Comparison of ENCODE assay signal across 24 mouse cellular contexts in the genomic region with DNA sequence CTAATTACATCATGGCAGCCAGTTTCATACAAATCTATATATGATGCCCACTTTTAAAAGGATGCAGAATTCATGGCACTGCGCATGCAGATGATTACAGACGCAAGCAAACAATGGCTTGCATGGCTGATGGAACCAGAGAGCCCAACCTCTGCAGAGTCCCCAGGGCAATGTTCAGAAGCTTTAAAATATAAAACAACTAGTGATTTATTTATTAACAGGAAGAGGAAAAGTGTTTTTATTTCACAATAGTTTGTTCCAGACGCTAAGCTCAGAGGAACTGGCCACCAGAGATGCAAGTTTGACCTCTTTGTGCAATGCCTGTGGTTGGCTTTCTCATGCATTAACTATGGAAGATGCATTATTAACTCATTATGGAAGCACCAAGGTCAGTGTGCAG.
DNase-seq lines count a peak whose midpoint lies in the region; ATAC-seq and TF ChIP-seq lines count a peak whose summit lies in the region.
"Had no signal": no experiment of that assay in that cellular context is flagged by ENCODE, and none has a peak within 500 bp of the region (broad histone marks: within the 10 kb centered on the region; RNA-seq: fewer than 3 reads in every experiment).

No protein-coding gene starts in this region.

- H3K9me3 ChIP-seq in kidney, embryonic 15.5 days (replicated peaks) = no peaks in the 10 kb centered on the region
- no peaks in the 10 kb centered on the region for H3K9me3 ChIP-seq in kidney, postnatal 0 days (replicated peaks; ENCODE audit: low read length)
- H3K9me3 ChIP-seq in kidney, embryonic 14.5 days (ENCODE audit: control insufficient read depth, low read length) = no peaks in the 10 kb centered on the region
- no peaks in the 10 kb centered on the region for H3K9me3 ChIP-seq in forebrain, embryonic 16.5 days (ENCODE audit: control insufficient read depth, low read length)
- H3K9me3 ChIP-seq: embryonic facial prominence, embryonic 10.5 days; embryonic facial prominence, embryonic 12.5 days; forebrain, embryonic 13.5 days; forebrain, embryonic 15.5 days; G1E had no signal

- 49% methylated on average over 3 of the region's 3 CpGs for WGBS in kidney, adult 2 months
- WGBS in kidney, embryonic 15.5 days = 73% methylated on average over 3 of the region's 3 CpGs
- WGBS in kidney, postnatal 0 days = 64% methylated on average over 3 of the region's 3 CpGs
- 71% methylated on average over 3 of the region's 3 CpGs for WGBS in kidney, embryonic 14.5 days
- 92% methylated on average over 3 of the region's 3 CpGs for WGBS in forebrain, embryonic 16.5 days

- H3K9ac ChIP-seq in kidney, embryonic 15.5 days = no peak overlapping the region
- H3K9ac ChIP-seq in kidney, postnatal 0 days (ENCODE audit: low read depth, low read length) = no peak overlapping the region
- H3K9ac ChIP-seq in kidney, embryonic 14.5 days (ENCODE audit: low read depth, low read length) = no peak overlapping the region
- H3K9ac ChIP-seq in forebrain, embryonic 16.5 days (replicated peaks; ENCODE audit: low read depth, low read length) = no peak overlapping the region
- H3K9ac ChIP-seq: embryonic facial prominence, embryonic 12.5 days; forebrain, embryonic 13.5 days; forebrain, embryonic 15.5 days had no signal

- CTCF ChIA-PET in Patski (lab: Charles Lee) = no interaction called here

- H3K4me2 ChIP-seq in kidney, embryonic 15.5 days = no peak overlapping the region
- H3K4me2 ChIP-seq in kidney, postnatal 0 days (ENCODE audit: low read length) = no peak overlapping the region
- no peak overlapping the region for H3K4me2 ChIP-seq in kidney, embryonic 14.5 days (replicated peaks; ENCODE audit: low read depth, low read length)
- no peak overlapping the region for H3K4me2 ChIP-seq in forebrain, embryonic 16.5 days (ENCODE audit: low read length)
- H3K4me2 ChIP-seq: embryonic facial prominence, embryonic 12.5 days; forebrain, embryonic 13.5 days; forebrain, embryonic 15.5 days had no signal

- H3K36me3 ChIP-seq in kidney, adult 2 months (ENCODE audit: control insufficient read depth, insufficient read depth, low read length) = no peaks in the 10 kb centered on the region
- no peaks in the 10 kb centered on the region for H3K36me3 ChIP-seq in kidney, embryonic 15.5 days
- no peaks in the 10 kb centered on the region for H3K36me3 ChIP-seq in kidney, postnatal 0 days (ENCODE audit: insufficient read depth, low read length)
- no peaks in the 10 kb centered on the region for H3K36me3 ChIP-seq in kidney, embryonic 14.5 days (ENCODE audit: control insufficient read depth, insufficient read depth, low read length)
- H3K36me3 ChIP-seq in forebrain, embryonic 16.5 days (ENCODE audit: control insufficient read depth, insufficient read depth) = no peaks in the 10 kb centered on the region
- H3K36me3 ChIP-seq: embryonic facial prominence, embryonic 10.5 days; embryonic facial prominence, embryonic 12.5 days; forebrain, embryonic 15.5 days; G1E had no signal

- no peak for ATAC-seq in kidney, embryonic 15.5 days (replicated peaks; ENCODE audit: low FRiP score)
- ATAC-seq in kidney, postnatal 0 days (replicated peaks; ENCODE audit: low FRiP score, low read depth) = no peak
- no peak for ATAC-seq in kidney, embryonic 14.5 days (ENCODE audit: low FRiP score, low TSS enrichment)
- peak; percentile 80 for ATAC-seq in Patski
- ATAC-seq in forebrain, embryonic 16.5 days = no peak
- ATAC-seq: activated CD4-positive, CD25-positive, alpha-beta regulatory T cell, adult 4 months; CD4-positive, CD25-positive, alpha-beta regulatory T cell, adult 4 months; forebrain, embryonic 13.5 days; forebrain, embryonic 15.5 days had no signal

- peak; percentile 43 for DNase-seq in kidney, adult 2 months
- peak; percentile 36 for DNase-seq in kidney, postnatal 0 days (ENCODE audit: low spot score)
- peak; percentile 16 for DNase-seq in Muller cell, postnatal 12 days (ENCODE audit: inconsistent ontology term)
- no peak for DNase-seq in Patski (ENCODE audit: low read depth, low spot score)
- DNase-seq in spleen, postnatal 10 days (ENCODE audit: low spot score in 2 of 2) = no peak
- DNase-seq: adrenal gland, adult 8-10 months; adrenal gland, postnatal 14 days; adrenal gland, postnatal 36 days; cerebellum, adult 11-12 months; cerebellum, adult 2 months; cerebellum, adult 9-10 months; cerebellum, postnatal 10 days; cerebellum, postnatal 25 days had no signal

- H3K27me3 ChIP-seq in kidney, adult 2 months (replicated peaks; ENCODE audit: control insufficient read depth, insufficient read depth, low read length) = no peaks in the 10 kb centered on the region
- H3K27me3 ChIP-seq in kidney, embryonic 15.5 days = no peaks in the 10 kb centered on the region
- H3K27me3 ChIP-seq in kidney, postnatal 0 days (ENCODE audit: insufficient read depth, low read length) = no peaks in the 10 kb centered on the region
- no peaks in the 10 kb centered on the region for H3K27me3 ChIP-seq in kidney, embryonic 14.5 days (ENCODE audit: control insufficient read depth, insufficient read depth, low read length)
- no peaks in the 10 kb centered on the region for H3K27me3 ChIP-seq in Patski
- no peaks in the 10 kb centered on the region for H3K27me3 ChIP-seq in forebrain, embryonic 16.5 days (replicated peaks; ENCODE audit: control insufficient read depth, insufficient read depth, low read length)
- H3K27me3 ChIP-seq: CH12.LX; embryonic facial prominence, embryonic 12.5 days; forebrain, embryonic 13.5 days; forebrain, embryonic 15.5 days had no signal

- POLR2A ChIA-PET in Patski (lab: Charles Lee) = no interaction called here

- in situ Hi-C loops in Patski (cut with MboI; ENCODE audit: low pct_unique_long_range_greater_than_20kb) = no loop called here

- TF ChIP-seq POLR2A in kidney, adult 2 months (IDR thresholded peaks at IDR 0.05; ENCODE audit: low read depth, low read length) = no peak

- TF ChIP-seq CTCF in kidney, adult 2 months (conservative IDR thresholded peaks at IDR 0.05; ENCODE audit: insufficient read depth, insufficient read length, low read depth, low read length) = no peak
- TF ChIP-seq CTCF in kidney, postnatal 0 days (IDR thresholded peaks at IDR 0.05; ENCODE audit: low read depth) = no peak
- TF ChIP-seq CTCF in Patski (IDR thresholded peaks at IDR 0.05) = no peak

- H3K4me3 ChIP-seq in kidney, adult 2 months (ENCODE audit: insufficient read depth, low read depth, low read length) = no peak overlapping the region
- H3K4me3 ChIP-seq in kidney, embryonic 15.5 days (replicated peaks) = no peak overlapping the region
- no peak overlapping the region for H3K4me3 ChIP-seq in kidney, postnatal 0 days (replicated peaks; ENCODE audit: low read depth, low read length)
- H3K4me3 ChIP-seq in kidney, embryonic 14.5 days (ENCODE audit: low read length) = no peak overlapping the region
- H3K4me3 ChIP-seq in forebrain, embryonic 16.5 days (replicated peaks; ENCODE audit: low read length) = no peak overlapping the region
- H3K4me3 ChIP-seq: embryonic facial prominence, embryonic 10.5 days; embryonic facial prominence, embryonic 12.5 days; forebrain, embryonic 13.5 days; forebrain, embryonic 15.5 days had no signal

- H3K4me1 ChIP-seq in kidney, adult 2 months (ENCODE audit: control insufficient read depth, insufficient read depth, low read length) = no peaks in the 10 kb centered on the region
- H3K4me1 ChIP-seq in kidney, embryonic 15.5 days = no peaks in the 10 kb centered on the region
- H3K4me1 ChIP-seq in kidney, postnatal 0 days (replicated peaks; ENCODE audit: insufficient read depth, low read length) = no peaks in the 10 kb centered on the region
- H3K4me1 ChIP-seq in kidney, embryonic 14.5 days (ENCODE audit: control insufficient read depth, insufficient read depth, low read length) = no peaks in the 10 kb centered on the region
- H3K4me1 ChIP-seq in forebrain, embryonic 16.5 days (replicated peaks; ENCODE audit: control insufficient read depth, insufficient read depth, low read length) = no peaks in the 10 kb centered on the region
- H3K4me1 ChIP-seq: embryonic facial prominence, embryonic 10.5 days; embryonic facial prominence, embryonic 12.5 days; forebrain, embryonic 13.5 days; forebrain, embryonic 15.5 days had no signal

- no peak overlapping the region for H3K27ac ChIP-seq in kidney, adult 2 months (ENCODE audit: insufficient read depth, low read depth, low read length)
- no peak overlapping the region for H3K27ac ChIP-seq in kidney, embryonic 15.5 days
- no peak overlapping the region for H3K27ac ChIP-seq in kidney, postnatal 0 days
- H3K27ac ChIP-seq in kidney, embryonic 14.5 days (ENCODE audit: low read depth, low read length) = no peak overlapping the region
- H3K27ac ChIP-seq in forebrain, embryonic 16.5 days (ENCODE audit: low read length) = no peak overlapping the region
- H3K27ac ChIP-seq: embryonic facial prominence, embryonic 10.5 days; embryonic facial prominence, embryonic 12.5 days; forebrain, embryonic 13.5 days; forebrain, embryonic 15.5 days had no signal

Comparison
In these comparisons a context has a peak if more than half of its experiments do, and no peak if none do; other contexts are left out.
1. DNase-seq: peak in kidney, adult 2 months (single experiment), kidney, postnatal 0 days (single experiment) and Muller cell, postnatal 12 days (single experiment); none in Patski (single experiment) and spleen, postnatal 10 days (0 of 2).